Mouse (Mus musculus) kidney, postnatal 4 days (tissue): ENCODE measurements around the gene Vps37b.
A peak's percentile ranks its signal among the peaks of the same experiment; 100 is the strongest.

Source experiments
- DNase-seq, 2 experiments: peaks; one replicate each; pipeline ENCODE4 v3.0.0; 2021; ENCODE audit warnings: mixed read lengths in 2 of 2

Gene Vps37b

GRCm38 (mm10) chr5:124021148-124021547 lies 10.9 kb downstream of the Vps37b start:
- peak in 1 of 2 experiments; percentile 2 for DNase-seq

GRCm38 (mm10) chr5:124019348-124020216 lies 12.5 kb downstream of the Vps37b start:
- DNase-seq = peak in 1 of 2 experiments; percentile 68

GRCm38 (mm10) chr5:124018651-124019050 lies 13.4 kb downstream of the Vps37b start:
- DNase-seq = no peak

- no peak for DNase-seq
These were observed 14.1 kb downstream of the Vps37b start for GRCm38 (mm10) chr5:124017941-124018340.

- peak in 1 of 2 experiments; percentile 11 for DNase-seq
These were observed 15.7 kb downstream of the Vps37b start for GRCm38 (mm10) chr5:124016291-124016821.

GRCm38 (mm10) chr5:124015727-124016126 lies 16.3 kb downstream of the Vps37b start:
- DNase-seq = no peak

- DNase-seq = peak in 1 of 2 experiments; percentile 68
These were observed 17.2 kb downstream of the Vps37b start for GRCm38 (mm10) chr5:124014791-124015251.

- DNase-seq = no peak
These were observed 17.9 kb downstream of the Vps37b start for GRCm38 (mm10) chr5:124014180-124014579.

GRCm38 (mm10) chr5:124013747-124014146 lies 18.3 kb downstream of the Vps37b start:
- no peak for DNase-seq

GRCm38 (mm10) chr5:124012885-124013284 lies 19.2 kb downstream of the Vps37b start:
- no peak for DNase-seq

- peak in 1 of 2 experiments; percentile 49 for DNase-seq
These were observed 20.1 kb downstream of the Vps37b start for GRCm38 (mm10) chr5:124011927-124012326.

GRCm38 (mm10) chr5:124010910-124011655 lies 21.0 kb downstream of the Vps37b start:
- DNase-seq = peak; percentile 84 to 90

GRCm38 (mm10) chr5:124010077-124010476 lies 22.0 kb downstream of the Vps37b start:
- no peak for DNase-seq

- peak; percentile 63 to 76 for DNase-seq
These were observed 25.1 kb downstream of the Vps37b start for GRCm38 (mm10) chr5:124006891-124007491.

- DNase-seq = peak in 1 of 2 experiments; percentile 61
These were observed 25.8 kb downstream of the Vps37b start for GRCm38 (mm10) chr5:124006082-124006873.

GRCm38 (mm10) chr5:124005591-124005990 lies 26.5 kb downstream of the Vps37b start:
- peak in 1 of 2 experiments; percentile 64 for DNase-seq

GRCm38 (mm10) chr5:124005151-124005500 lies 26.9 kb downstream of the Vps37b start:
- DNase-seq = no peak

GRCm38 (mm10) chr5:124004356-124005150 lies 27.5 kb downstream of the Vps37b start:
- DNase-seq = peak in 1 of 2 experiments; percentile 71

GRCm38 (mm10) chr5:124003375-124003774 lies 28.7 kb downstream of the Vps37b start:
- DNase-seq = no peak

- DNase-seq = peak in 1 of 2 experiments; percentile 62
These were observed 29.2 kb downstream of the Vps37b start for GRCm38 (mm10) chr5:124002876-124003275.

- DNase-seq = no peak
These were observed 30.8 kb downstream of the Vps37b start for GRCm38 (mm10) chr5:124001274-124001673.
